Mouse (Mus musculus) bone marrow, adult 2 months (tissue): ENCODE data around the gene Rfx3. TPM values are rescaled to one million over a fixed set of nuclear protein-coding genes. Genes with fewer than 3 reads are reported as not detected.

Source experiments
- H3K27ac ChIP-seq: fragments of 200-500 bp; 2 replicates; pipeline ENCODE4 v1.5.1; 2012; ENCODE audit warnings: low read depth, mild to moderate bottlenecking, control low read depth, inconsistent platforms, low read length; ENCODE audit not compliant: control insufficient read depth, poor library complexity, insufficient read depth
- H3K4me1 ChIP-seq: fragments of 200-500 bp; 2 replicates; pipeline ENCODE4 v1.6.1; 2011; ENCODE audit warnings: low read length; ENCODE audit not compliant: control insufficient read depth, insufficient read depth
- H3K4me3 ChIP-seq: fragments of 200-500 bp; replicated peaks from 2 replicates; pipeline ENCODE3; 2011; ENCODE audit warnings: mild to moderate bottlenecking, low read depth, low read length, control low read depth; ENCODE audit not compliant: control insufficient read depth
- CTCF ChIP-seq: fragments of 200-500 bp; IDR thresholded peaks from 2 replicates; pipeline ENCODE4 v1.5.1; 2011; ENCODE audit warnings: low read length, control low read depth; ENCODE audit not compliant: control insufficient read depth, insufficient read depth
- POLR2A ChIP-seq: fragments of 200-500 bp; IDR thresholded peaks from 2 replicates; pipeline ENCODE4 v1.6.1; 2011; ENCODE audit warnings: low read depth, mild to moderate bottlenecking, control low read depth, low read length, borderline replicate concordance; ENCODE audit not compliant: control insufficient read depth
- WGBS: fragments of 180-500 bp; shearing (Covaris S2); methylation state at CpG from one replicate; pipeline ENCODE4 v1.1.7; 2018; 5-methylcytosine and 5-hydroxymethylcytosine counted together
- polyA plus RNA-seq: library from polyadenylated mRNA; stranded (reverse); fragments of >200 nt; gene quantifications from 2 replicates; pipeline ENCODE4 v1.2.4, GENCODE M21; 2011; ENCODE audit warnings: low replicate concordance; ENCODE audit not compliant: missing spikeins, insufficient read depth, insufficient read length

The Rfx3 gene
- polyA plus RNA-seq, 1 experiment: 5.3 TPM

- 87% methylated on average over 9 of the region's 9 CpGs for WGBS
- H3K4me3 ChIP-seq: no peak overlapping the region
- no peak for TF ChIP-seq CTCF
- TF ChIP-seq POLR2A: no peak
- no peak overlapping the region for H3K27ac ChIP-seq
- no peaks in the 10 kb centered on the region for H3K4me1 ChIP-seq
These were observed 108.4 kb downstream of the Rfx3 start for GRCm38 (mm10) chr19:27902601-27903000.

- TF ChIP-seq CTCF (no peak), POLR2A (no peak)
- Histone ChIP-seq H3K27ac (no peak overlapping the region), H3K4me3 (no peak overlapping the region), H3K4me1 (no peaks in the 10 kb centered on the region)
- 75% methylated on average over 6 of the region's 6 CpGs for WGBS
These were observed 109.3 kb downstream of the Rfx3 start for GRCm38 (mm10) chr19:27901693-27902092.

GRCm38 (mm10) chr19:27884520-27884919 is 126.4 kb downstream of the Rfx3 start:
- Histone ChIP-seq H3K27ac (no peak overlapping the region), H3K4me3 (no peak overlapping the region), H3K4me1 (no peaks in the 10 kb centered on the region)
- WGBS: 70% methylated on average over 3 of the region's 3 CpGs
- no peak for TF ChIP-seq POLR2A

GRCm38 (mm10) chr19:27877429-27877828 is 133.5 kb downstream of the Rfx3 start:
- WGBS: 86% methylated on average over 2 of the region's 2 CpGs
- TF ChIP-seq POLR2A: no peak
- TF ChIP-seq CTCF: no peak
- H3K4me3 ChIP-seq: no peak overlapping the region
- no peak overlapping the region for H3K27ac ChIP-seq
- no peaks in the 10 kb centered on the region for H3K4me1 ChIP-seq

GRCm38 (mm10) chr19:27870794-27871193 is 140.2 kb downstream of the Rfx3 start:
- no peak overlapping the region for H3K27ac ChIP-seq
- H3K4me3 ChIP-seq: no peak overlapping the region
- no peak for TF ChIP-seq CTCF
- TF ChIP-seq POLR2A: no peak
- 62% methylated on average over 3 of the region's 3 CpGs for WGBS
- H3K4me1 ChIP-seq: no peaks in the 10 kb centered on the region

- no peak overlapping the region for H3K4me3 ChIP-seq
- no peak overlapping the region for H3K27ac ChIP-seq
- TF ChIP-seq POLR2A (no peak), CTCF (no peak)
- H3K4me1 ChIP-seq: no peaks in the 10 kb centered on the region
These were observed 151.3 kb downstream of the Rfx3 start for GRCm38 (mm10) chr19:27859641-27860040.

- TF ChIP-seq POLR2A: no peak
- no peak for TF ChIP-seq CTCF
- Histone ChIP-seq H3K4me3 (no peak overlapping the region), H3K27ac (no peak overlapping the region), H3K4me1 (no peaks in the 10 kb centered on the region)
- WGBS: 65% methylated on average over 1 of the region's 1 CpGs
These were observed 162.0 kb downstream of the Rfx3 start for GRCm38 (mm10) chr19:27848946-27849345.

- H3K4me1 ChIP-seq: no peaks in the 10 kb centered on the region
- WGBS: 88% methylated on average over 4 of the region's 4 CpGs
- TF ChIP-seq CTCF: no peak
- TF ChIP-seq POLR2A: no peak
- no peak overlapping the region for H3K4me3 ChIP-seq
- no peak overlapping the region for H3K27ac ChIP-seq
These were observed 163.9 kb downstream of the Rfx3 start for GRCm38 (mm10) chr19:27847055-27847454.

GRCm38 (mm10) chr19:27838635-27839034 is 172.3 kb downstream of the Rfx3 start:
- TF ChIP-seq CTCF (no peak), POLR2A (no peak)
- H3K4me3 ChIP-seq: no peak overlapping the region
- H3K4me1 ChIP-seq: no peaks in the 10 kb centered on the region
- no peak overlapping the region for H3K27ac ChIP-seq
- 73% methylated on average over 3 of the region's 3 CpGs for WGBS

GRCm38 (mm10) chr19:27838041-27838440 is 172.9 kb downstream of the Rfx3 start:
- Histone ChIP-seq H3K4me1 (no peaks in the 10 kb centered on the region), H3K27ac (no peak overlapping the region), H3K4me3 (no peak overlapping the region)
- 87% methylated on average over 4 of the region's 4 CpGs for WGBS
- TF ChIP-seq POLR2A: no peak
- TF ChIP-seq CTCF: no peak
